Mouse (Mus musculus) CD4-positive, CD25-positive, alpha-beta regulatory T cell, adult 2 months (primary cell): ENCODE data around the gene Galk1.

Experiments used
- DNase-seq: peaks from one replicate; pipeline ENCODE4 v3.0.0-alpha.2; 2012; ENCODE audit warnings: low read depth, low spot score

Gene Galk1

GRCm38 (mm10) chr11:115983291-115983690 lies 29.2 kb downstream of the Galk1 start:
- no peak for DNase-seq

- no peak for DNase-seq
These were observed 30.0 kb downstream of the Galk1 start for GRCm38 (mm10) chr11:115982472-115982871.

GRCm38 (mm10) chr11:115975544-115975943 lies 37.0 kb downstream of the Galk1 start:
- no peak for DNase-seq

- DNase-seq: no peak
These were observed 37.5 kb downstream of the Galk1 start for GRCm38 (mm10) chr11:115975083-115975420.

- peak; percentile 62 for DNase-seq
These were observed 38.0 kb downstream of the Galk1 start, which contains the start of gene Itgb4 for GRCm38 (mm10) chr11:115974309-115975082. TSS of gene Itgb4 (plus strand) at chr11:115974709.

GRCm38 (mm10) chr11:115971016-115971415 lies 41.5 kb downstream of the Galk1 start:
- DNase-seq: no peak

GRCm38 (mm10) chr11:115970006-115970673 lies 42.4 kb downstream of the Galk1 start:
- DNase-seq: no peak

GRCm38 (mm10) chr11:115968731-115969405 lies 43.7 kb downstream of the Galk1 start:
- DNase-seq: no peak

GRCm38 (mm10) chr11:115964977-115965604 lies 47.4 kb downstream of the Galk1 start:
- no peak for DNase-seq

- no peak for DNase-seq
These were observed 49.7 kb downstream of the Galk1 start for GRCm38 (mm10) chr11:115962651-115963412.

GRCm38 (mm10) chr11:115959018-115959417 lies 53.5 kb downstream of the Galk1 start:
- no peak for DNase-seq
